Mouse (Mus musculus): Measurements from ENCODE around the gene Oip5. TPM values are rescaled to one million over a fixed set of nuclear protein-coding genes. Genes with fewer than 3 reads are reported as not detected.

Gene Oip5
- polyA plus RNA-seq (2014; fragmentation: Illumina TruSeq; extraction: RNeasy Lipid Tissue Mini Kit (QIAGEN cat#74804)): 26.2 TPM

DNA sequence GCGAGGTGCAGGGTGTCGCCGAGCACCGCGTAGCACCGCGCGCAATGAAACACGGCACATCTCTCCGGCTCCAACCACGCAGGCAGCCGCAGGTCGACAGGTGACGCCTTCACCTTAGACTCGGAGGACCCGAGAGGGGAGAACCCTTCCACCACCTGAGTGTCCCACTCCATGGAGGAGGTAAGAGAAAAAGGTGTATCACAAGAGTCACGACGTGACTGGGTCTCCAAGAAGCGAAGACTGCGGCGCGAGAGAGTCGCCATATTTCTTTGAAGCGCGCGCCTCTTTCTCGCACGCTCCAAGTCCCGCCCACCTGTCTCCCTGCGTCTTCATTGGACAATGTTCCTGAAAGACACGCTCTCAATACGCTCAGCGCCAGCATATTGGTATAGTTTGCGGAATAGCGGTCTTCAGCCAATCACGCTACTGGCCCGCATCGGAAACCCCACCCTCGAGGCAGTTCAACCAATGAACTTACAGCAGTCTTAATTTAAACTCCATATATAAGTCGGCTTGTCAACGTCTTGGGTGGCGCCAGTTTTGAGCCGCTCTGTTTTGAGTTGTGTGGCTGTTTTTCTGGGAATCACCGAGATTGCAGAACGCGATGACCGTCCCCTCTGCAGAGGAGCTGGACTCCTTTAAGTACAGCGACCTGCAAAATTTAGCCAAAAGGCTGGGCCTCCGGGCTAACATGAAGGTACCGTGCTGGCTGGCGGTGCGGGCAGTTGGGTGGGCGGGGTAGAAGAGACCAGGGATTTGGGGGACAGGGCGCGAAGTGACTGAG lies at the start of gene Oip5, which contains the start of gene Nusap1:
Oip5 (minus strand) TSS at position 271 of the 784 bp plus-strand sequence.
Nusap1 (plus strand) TSS at position 100 of the 784 bp plus-strand sequence.

DNA sequence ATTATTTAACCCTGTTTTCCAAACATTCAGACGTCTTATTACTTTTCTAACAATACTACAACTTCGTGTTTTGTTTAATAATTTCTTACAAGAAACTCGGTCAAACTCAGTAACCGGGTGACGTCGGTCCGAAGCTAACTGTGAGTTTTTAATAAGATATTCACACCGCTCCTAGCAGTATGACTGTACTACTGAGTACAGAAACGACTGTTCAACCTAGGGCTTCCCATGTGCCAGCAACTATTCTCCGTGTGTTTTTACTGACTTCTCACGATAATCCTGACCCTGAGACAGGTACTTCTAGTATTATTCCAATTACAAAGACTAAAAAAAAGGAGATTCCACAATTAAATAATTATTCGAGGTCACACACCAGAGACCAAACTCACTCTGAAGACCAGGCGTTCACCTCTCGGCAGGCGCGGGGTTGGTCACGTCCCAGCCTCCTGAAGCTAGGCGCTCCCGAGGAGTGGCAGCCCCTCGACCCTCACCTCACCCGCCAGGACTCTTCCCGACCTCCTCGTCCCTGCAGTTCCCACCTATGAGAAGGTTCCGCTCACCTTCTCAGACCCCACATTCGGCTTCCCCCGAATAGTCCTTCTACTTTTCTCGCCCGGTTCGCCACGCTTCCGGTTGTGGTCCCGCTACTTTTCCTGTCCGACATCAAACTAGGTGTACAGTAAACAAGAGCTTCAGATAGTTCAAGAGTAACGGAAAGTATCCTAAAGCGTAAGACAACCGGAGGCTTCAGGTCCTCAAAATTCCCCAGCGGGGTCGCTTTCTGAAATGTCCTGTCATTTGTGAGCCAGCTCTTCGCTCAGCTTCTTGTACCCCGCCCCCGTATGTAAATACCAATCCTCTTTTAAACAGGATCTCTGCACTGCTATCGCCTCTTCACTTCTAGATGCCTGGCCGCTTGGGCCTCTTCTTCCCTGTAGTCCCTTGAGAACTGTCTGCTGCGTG lies 44.2 kb upstream of the Oip5 start, which contains the start of gene Ndufaf1:
Ndufaf1 (minus strand) TSS at position 608 of the 963 bp plus-strand sequence.

Other genes starting within 250 kb of the Oip5 start
- gene Ino80, start 140.8 kb downstream of the Oip5 start, polyA plus RNA-seq (2014; fragmentation: Illumina TruSeq; extraction: RNeasy Lipid Tissue Mini Kit (QIAGEN cat#74804)): 26.7 TPM
- 0.51 TPM for gene Exd1, start 70.8 kb downstream of the Oip5 start, polyA plus RNA-seq (2014; fragmentation: Illumina TruSeq; extraction: RNeasy Lipid Tissue Mini Kit (QIAGEN cat#74804))
- 200 TPM for gene Chp1, start 70.8 kb downstream of the Oip5 start, polyA plus RNA-seq (2014; fragmentation: Illumina TruSeq; extraction: RNeasy Lipid Tissue Mini Kit (QIAGEN cat#74804))
- gene Nusap1, start 171 bp downstream of the Oip5 start, polyA plus RNA-seq (2014; fragmentation: Illumina TruSeq; extraction: RNeasy Lipid Tissue Mini Kit (QIAGEN cat#74804)): 70.1 TPM
- gene Ndufaf1, start 44.4 kb upstream of the Oip5 start, polyA plus RNA-seq (2014; fragmentation: Illumina TruSeq; extraction: RNeasy Lipid Tissue Mini Kit (QIAGEN cat#74804)): 78.7 TPM
- gene Rtf1, start 56.6 kb upstream of the Oip5 start, polyA plus RNA-seq (2014; fragmentation: Illumina TruSeq; extraction: RNeasy Lipid Tissue Mini Kit (QIAGEN cat#74804)): 47.4 TPM
- gene Itpka, start 123.9 kb upstream of the Oip5 start, polyA plus RNA-seq (2014; fragmentation: Illumina TruSeq; extraction: RNeasy Lipid Tissue Mini Kit (QIAGEN cat#74804)): not detected
- gene Ltk, start 142.0 kb upstream of the Oip5 start, polyA plus RNA-seq (2014; fragmentation: Illumina TruSeq; extraction: RNeasy Lipid Tissue Mini Kit (QIAGEN cat#74804)): not detected
- gene Rpap1, start 169.1 kb upstream of the Oip5 start, polyA plus RNA-seq (2014; fragmentation: Illumina TruSeq; extraction: RNeasy Lipid Tissue Mini Kit (QIAGEN cat#74804)): 0.57 TPM
- gene Tyro3, start 179.3 kb upstream of the Oip5 start, polyA plus RNA-seq (2014; fragmentation: Illumina TruSeq; extraction: RNeasy Lipid Tissue Mini Kit (QIAGEN cat#74804)): 0.66 TPM

All from ovary, adult 10 weeks (tissue).